Mouse (Mus musculus): ENCODE data around the gene Hoxd12.

DNA sequence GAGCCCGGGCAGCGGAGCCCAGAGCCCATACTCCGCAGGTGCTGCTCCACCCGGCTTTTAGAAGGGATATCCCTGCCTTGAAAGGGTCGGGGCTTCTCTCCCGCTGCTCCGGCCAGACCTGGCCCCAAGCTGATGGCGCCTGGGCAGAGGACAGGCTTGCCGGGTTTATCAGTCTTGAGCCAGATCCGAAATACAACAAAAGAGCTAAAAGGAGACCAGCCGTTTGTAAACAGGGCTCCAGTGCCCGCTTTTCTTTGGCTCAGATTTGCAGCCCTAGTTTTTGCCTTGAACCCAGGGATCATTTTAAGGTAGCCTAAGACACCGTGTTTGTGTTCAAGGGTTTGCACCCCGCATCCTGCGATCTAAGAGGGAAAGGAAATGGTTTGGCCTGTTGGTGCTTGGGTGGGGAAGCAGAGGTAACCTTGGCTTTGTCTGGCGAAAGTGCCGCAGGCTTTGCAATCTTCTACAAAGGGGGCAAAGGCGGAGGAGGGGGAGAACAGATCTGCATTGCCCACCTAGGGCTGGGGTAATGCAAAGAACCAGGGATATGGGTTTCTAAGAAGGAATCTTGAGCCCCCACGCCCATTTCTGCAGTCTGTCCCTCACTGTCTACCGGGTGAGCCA lies 18.1 kb downstream of the Hoxd12 start:
- no peak for TF ChIP-seq CTCF (IDR thresholded peaks at IDR 0.05; ENCODE audit: extremely low read depth, insufficient read depth, low read length)
- no peak for TF ChIP-seq POLR2A (IDR thresholded peaks at IDR 0.05; ENCODE audit: extremely low read depth, insufficient read depth, low read length)

Measured in cortical plate, adult 2 months (tissue).